Mouse (Mus musculus): ENCODE measurements around the gene Kdm2b. TPM values are rescaled to one million over a fixed set of nuclear protein-coding genes. Genes with fewer than 3 reads are reported as not detected.

The Kdm2b gene
- polyA plus RNA-seq, 1 experiment from 2014 or later: 31.7 TPM

- ATAC-seq (replicated peaks; ENCODE audit: low FRiP score, low TSS enrichment, low read depth): no peak
- no peak overlapping the region for H3K27ac ChIP-seq (ENCODE audit: low read depth)
- no peak for DNase-seq (ENCODE audit: low spot score)
- peaks cover 11% of the 10 kb centered on the region; the same call in 1 of the 2 replicates for H3K36me3 ChIP-seq (ENCODE audit: control insufficient read depth, insufficient read depth, low read length)
- no peak overlapping the region for H3K4me3 ChIP-seq (ENCODE audit: low read depth, low read length)
- H3K9me3 ChIP-seq (ENCODE audit: control insufficient read depth, low read length): no peaks in the 10 kb centered on the region
- 87% methylated on average over 6 of the region's 6 CpGs for WGBS
- H3K9ac ChIP-seq (ENCODE audit: low read length): no peak overlapping the region
- no peak overlapping the region for H3K4me2 ChIP-seq (ENCODE audit: low read length)
- H3K4me1 ChIP-seq (replicated peaks; ENCODE audit: control insufficient read depth, insufficient read depth, low read length): no peaks in the 10 kb centered on the region
- H3K27me3 ChIP-seq (replicated peaks; ENCODE audit: control insufficient read depth, insufficient read depth, low read length): no peaks in the 10 kb centered on the region
Observed at GRCm38 (mm10) chr5:122937031-122937430, 52.6 kb downstream of the Kdm2b start.

- H3K36me3 ChIP-seq (ENCODE audit: control insufficient read depth, insufficient read depth, low read length): peaks cover 11% of the 10 kb centered on the region; the same call in 1 of the 2 replicates
- no peak overlapping the region for H3K4me3 ChIP-seq (ENCODE audit: low read depth, low read length)
- no peaks in the 10 kb centered on the region for H3K9me3 ChIP-seq (ENCODE audit: control insufficient read depth, low read length)
- no peak overlapping the region for H3K4me2 ChIP-seq (ENCODE audit: low read length)
- no peaks in the 10 kb centered on the region for H3K4me1 ChIP-seq (replicated peaks; ENCODE audit: control insufficient read depth, insufficient read depth, low read length)
- 87% methylated on average over 4 of the region's 4 CpGs for WGBS
- no peak for DNase-seq (ENCODE audit: low spot score)
- no peak for ATAC-seq (replicated peaks; ENCODE audit: low FRiP score, low TSS enrichment, low read depth)
- H3K9ac ChIP-seq (ENCODE audit: low read length): no peak overlapping the region
- no peak overlapping the region for H3K27ac ChIP-seq (ENCODE audit: low read depth)
- no peaks in the 10 kb centered on the region for H3K27me3 ChIP-seq (replicated peaks; ENCODE audit: control insufficient read depth, insufficient read depth, low read length)
Observed at GRCm38 (mm10) chr5:122935810-122936209, 53.8 kb downstream of the Kdm2b start.

DNA sequence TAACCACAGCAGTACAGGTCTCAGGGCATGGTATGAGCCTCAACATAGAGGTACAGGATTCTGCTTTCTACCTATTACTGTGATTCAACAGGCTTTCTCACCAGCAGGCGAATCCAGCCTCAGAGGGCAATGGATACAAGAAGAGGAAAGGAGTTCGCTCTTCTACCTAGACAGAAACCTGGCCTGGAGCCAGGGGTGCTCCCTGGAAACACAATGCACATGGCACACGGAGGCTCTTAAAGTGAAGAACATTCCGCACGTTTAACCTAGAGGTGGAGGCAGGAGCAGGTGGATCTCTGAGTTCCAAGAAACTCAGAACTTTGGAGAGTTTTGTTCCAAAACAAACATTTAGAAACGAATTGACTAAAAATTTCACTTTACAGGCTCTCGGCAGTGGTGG is 58.6 kb downstream of the Kdm2b start:
- ATAC-seq (replicated peaks; ENCODE audit: low FRiP score, low TSS enrichment, low read depth): no peak
- DNase-seq (ENCODE audit: low spot score): no peak
- no peaks in the 10 kb centered on the region for H3K27me3 ChIP-seq (replicated peaks; ENCODE audit: control insufficient read depth, insufficient read depth, low read length)
- 73% methylated on average over 7 of the region's 7 CpGs for WGBS
- H3K9me3 ChIP-seq (ENCODE audit: control insufficient read depth, low read length): no peaks in the 10 kb centered on the region
- H3K4me1 ChIP-seq (replicated peaks; ENCODE audit: control insufficient read depth, insufficient read depth, low read length): 0 out of 2 replicates have a peak, but pooled peaks cover under 1% of the 10 kb centered on the region
- H3K4me3 ChIP-seq (ENCODE audit: low read depth, low read length): no peak overlapping the region
- no peak overlapping the region for H3K27ac ChIP-seq (ENCODE audit: low read depth)
- H3K36me3 ChIP-seq (ENCODE audit: control insufficient read depth, insufficient read depth, low read length): peaks cover 7% of the 10 kb centered on the region; the same call in 1 of the 2 replicates
- no peak overlapping the region for H3K4me2 ChIP-seq (ENCODE audit: low read length)
- H3K9ac ChIP-seq (ENCODE audit: low read length): no peak overlapping the region

DNA sequence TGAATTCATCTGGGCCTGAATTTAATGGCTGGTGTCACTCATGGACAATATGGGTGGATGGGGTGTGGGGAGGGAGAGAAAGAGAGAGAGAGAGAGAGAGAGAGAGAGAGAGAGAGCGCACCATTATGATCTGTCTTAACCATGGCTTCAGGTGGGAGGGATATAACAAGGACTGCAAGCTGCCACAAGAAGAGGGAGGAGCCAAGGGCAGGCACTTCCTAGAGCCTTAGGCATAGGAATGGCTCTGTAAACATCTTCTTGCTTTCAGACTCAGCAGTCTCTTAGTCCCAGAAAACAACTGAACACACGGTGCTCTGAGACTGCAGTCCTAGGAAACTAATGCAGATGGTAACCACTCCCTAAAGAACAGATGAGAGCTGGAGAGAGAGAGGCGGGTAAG is 61.3 kb downstream of the Kdm2b start:
- H3K4me3 ChIP-seq (ENCODE audit: low read depth, low read length): no peak overlapping the region
- no peak overlapping the region for H3K4me2 ChIP-seq (ENCODE audit: low read length)
- no peaks in the 10 kb centered on the region for H3K27me3 ChIP-seq (replicated peaks; ENCODE audit: control insufficient read depth, insufficient read depth, low read length)
- ATAC-seq (replicated peaks; ENCODE audit: low FRiP score, low TSS enrichment, low read depth): no peak
- no peak overlapping the region for H3K27ac ChIP-seq (ENCODE audit: low read depth)
- 60% methylated on average over 3 of the region's 3 CpGs for WGBS
- H3K4me1 ChIP-seq (replicated peaks; ENCODE audit: control insufficient read depth, insufficient read depth, low read length): 0 out of 2 replicates have a peak, but pooled peaks cover 4% of the 10 kb centered on the region
- no peaks in the 10 kb centered on the region for H3K9me3 ChIP-seq (ENCODE audit: control insufficient read depth, low read length)
- peaks cover 7% of the 10 kb centered on the region; the same call in 1 of the 2 replicates for H3K36me3 ChIP-seq (ENCODE audit: control insufficient read depth, insufficient read depth, low read length)
- DNase-seq (ENCODE audit: low spot score): no peak
- H3K9ac ChIP-seq (ENCODE audit: low read length): no peak overlapping the region

DNA sequence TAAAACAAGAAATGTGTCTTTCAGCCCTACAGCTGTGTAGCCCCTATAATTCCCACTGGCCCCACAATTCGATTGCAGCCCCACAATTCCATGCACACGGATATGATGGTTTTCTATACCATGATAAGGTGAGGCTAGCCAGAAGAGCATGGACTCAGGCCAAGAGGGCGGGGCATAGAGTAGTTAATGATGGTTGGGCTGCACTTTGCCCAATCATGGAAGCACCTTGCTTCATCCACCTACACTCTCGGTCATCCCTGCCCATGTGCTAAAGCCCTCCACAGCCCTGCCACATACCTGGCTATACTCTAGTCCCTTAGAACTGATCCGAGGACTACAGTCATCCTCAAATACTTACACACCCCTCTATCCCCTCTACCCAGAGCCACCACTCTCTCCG is 61.9 kb downstream of the Kdm2b start:
- H3K4me3 ChIP-seq (ENCODE audit: low read depth, low read length): no peak overlapping the region
- no peak overlapping the region for H3K9ac ChIP-seq (ENCODE audit: low read length)
- no peaks in the 10 kb centered on the region for H3K9me3 ChIP-seq (ENCODE audit: control insufficient read depth, low read length)
- 0 out of 2 replicates have a peak, but pooled peaks cover 4% of the 10 kb centered on the region for H3K4me1 ChIP-seq (replicated peaks; ENCODE audit: control insufficient read depth, insufficient read depth, low read length)
- no peak overlapping the region for H3K27ac ChIP-seq (ENCODE audit: low read depth)
- 77% methylated on average over 6 of the region's 6 CpGs for WGBS
- ATAC-seq (replicated peaks; ENCODE audit: low FRiP score, low TSS enrichment, low read depth): no peak
- no peak for DNase-seq (ENCODE audit: low spot score)
- no peaks in the 10 kb centered on the region for H3K27me3 ChIP-seq (replicated peaks; ENCODE audit: control insufficient read depth, insufficient read depth, low read length)
- no peak overlapping the region for H3K4me2 ChIP-seq (ENCODE audit: low read length)
- peaks cover 6% of the 10 kb centered on the region; the same call in 1 of the 2 replicates for H3K36me3 ChIP-seq (ENCODE audit: control insufficient read depth, insufficient read depth, low read length)

GRCm38 (mm10) chr5:122927092-122927491 is 62.5 kb downstream of the Kdm2b start:
- no peak for DNase-seq (ENCODE audit: low spot score)
- 90% methylated on average over 8 of the region's 8 CpGs for WGBS
- Histone ChIP-seq H3K27ac (ENCODE audit: low read depth) (no peak overlapping the region), H3K4me2 (ENCODE audit: low read length) (no peak overlapping the region), H3K4me1 (replicated peaks; ENCODE audit: control insufficient read depth, insufficient read depth, low read length) (0 out of 2 replicates have a peak, but pooled peaks cover 4% of the 10 kb centered on the region), H3K9ac (ENCODE audit: low read length) (no peak overlapping the region), H3K27me3 (replicated peaks; ENCODE audit: control insufficient read depth, insufficient read depth, low read length) (no peaks in the 10 kb centered on the region), H3K9me3 (ENCODE audit: control insufficient read depth, low read length) (no peaks in the 10 kb centered on the region), H3K4me3 (ENCODE audit: low read depth, low read length) (no peak overlapping the region), H3K36me3 (ENCODE audit: control insufficient read depth, insufficient read depth, low read length) (no peaks in the 10 kb centered on the region; the same call in 1 of the 2 replicates)
- ATAC-seq (replicated peaks; ENCODE audit: low FRiP score, low TSS enrichment, low read depth): no peak

DNA sequence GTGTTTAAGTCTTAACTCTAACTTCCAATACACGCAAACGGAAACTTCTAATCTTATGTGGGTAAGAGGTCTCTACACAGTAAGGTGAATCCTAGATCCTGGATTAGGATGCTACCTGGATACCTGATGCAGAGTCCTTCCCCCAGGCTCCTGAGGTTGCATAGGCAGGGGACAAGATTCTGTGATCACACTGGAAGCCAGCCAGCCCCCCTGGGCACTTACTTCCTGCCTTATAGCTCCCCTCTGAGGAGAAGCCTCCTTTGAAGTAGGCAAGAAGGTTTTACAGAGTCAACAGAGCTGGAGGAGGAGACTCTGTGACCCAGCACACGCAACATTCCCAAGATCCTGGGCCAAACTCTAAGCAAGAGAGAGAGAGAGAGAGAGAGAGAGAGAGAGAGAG is 63.3 kb downstream of the Kdm2b start:
- Histone ChIP-seq H3K4me2 (ENCODE audit: low read length) (no peak overlapping the region), H3K9me3 (ENCODE audit: control insufficient read depth, low read length) (no peaks in the 10 kb centered on the region), H3K4me3 (ENCODE audit: low read depth, low read length) (no peak overlapping the region), H3K27me3 (replicated peaks; ENCODE audit: control insufficient read depth, insufficient read depth, low read length) (no peaks in the 10 kb centered on the region), H3K36me3 (ENCODE audit: control insufficient read depth, insufficient read depth, low read length) (no peaks in the 10 kb centered on the region), H3K4me1 (replicated peaks; ENCODE audit: control insufficient read depth, insufficient read depth, low read length) (0 out of 2 replicates have a peak, but pooled peaks cover 4% of the 10 kb centered on the region), H3K9ac (ENCODE audit: low read length) (no peak overlapping the region), H3K27ac (ENCODE audit: low read depth) (no peak overlapping the region)
- 66% methylated on average over 3 of the region's 3 CpGs for WGBS
- ATAC-seq (replicated peaks; ENCODE audit: low FRiP score, low TSS enrichment, low read depth) (no peak), DNase-seq (ENCODE audit: low spot score) (no peak)

DNA sequence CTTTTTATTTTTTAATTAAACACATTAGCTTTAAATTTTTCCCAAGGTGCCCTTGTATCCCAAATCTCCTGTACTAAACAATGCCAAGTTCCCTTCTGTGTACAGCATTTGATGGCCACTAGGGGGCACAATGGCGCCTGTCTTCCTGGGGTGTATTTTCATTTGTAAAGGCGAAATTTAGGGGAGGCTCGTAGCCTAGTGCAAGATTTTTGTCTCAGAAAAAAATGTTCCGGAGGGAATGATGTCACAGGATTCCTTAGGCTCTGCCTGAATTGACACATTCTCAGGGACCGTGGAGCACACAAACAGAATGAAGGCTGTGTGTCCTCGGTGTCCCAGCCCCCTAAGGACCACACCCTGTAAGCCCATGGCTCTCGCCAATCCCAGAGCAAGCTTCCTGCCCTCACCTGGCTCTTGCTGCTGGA is 64.1 kb downstream of the Kdm2b start:
- DNase-seq (ENCODE audit: low spot score) (peak; percentile 75), ATAC-seq (replicated peaks; ENCODE audit: low FRiP score, low TSS enrichment, low read depth) (0 out of 2 replicates have a peak, but pooled peaks have one; percentile 55)
- Histone ChIP-seq H3K36me3 (ENCODE audit: control insufficient read depth, insufficient read depth, low read length) (no peaks in the 10 kb centered on the region), H3K9me3 (ENCODE audit: control insufficient read depth, low read length) (no peaks in the 10 kb centered on the region), H3K4me3 (ENCODE audit: low read depth, low read length) (no peak overlapping the region), H3K4me2 (ENCODE audit: low read length) (0 out of 2 replicates have a peak overlapping the region, but pooled peaks have one; percentile 16), H3K27me3 (replicated peaks; ENCODE audit: control insufficient read depth, insufficient read depth, low read length) (no peaks in the 10 kb centered on the region), H3K27ac (ENCODE audit: low read depth) (no peak overlapping the region), H3K4me1 (replicated peaks; ENCODE audit: control insufficient read depth, insufficient read depth, low read length) (0 out of 2 replicates have a peak, but pooled peaks cover 4% of the 10 kb centered on the region), H3K9ac (ENCODE audit: low read length) (no peak overlapping the region)
- 29% methylated on average over 7 of the region's 7 CpGs for WGBS

GRCm38 (mm10) chr5:122923871-122924465 is 65.7 kb downstream of the Kdm2b start:
- H3K27me3 ChIP-seq (replicated peaks; ENCODE audit: control insufficient read depth, insufficient read depth, low read length): no peaks in the 10 kb centered on the region
- H3K27ac ChIP-seq (ENCODE audit: low read depth): no peak overlapping the region
- H3K4me1 ChIP-seq (replicated peaks; ENCODE audit: control insufficient read depth, insufficient read depth, low read length): 0 out of 2 replicates have a peak, but pooled peaks cover 4% of the 10 kb centered on the region
- no peak overlapping the region for H3K4me2 ChIP-seq (ENCODE audit: low read length)
- no peak overlapping the region for H3K4me3 ChIP-seq (ENCODE audit: low read depth, low read length)
- no peak for DNase-seq (ENCODE audit: low spot score)
- ATAC-seq (replicated peaks; ENCODE audit: low FRiP score, low TSS enrichment, low read depth): no peak
- no peak overlapping the region for H3K9ac ChIP-seq (ENCODE audit: low read length)
- 91% methylated on average over 10 of the region's 10 CpGs for WGBS
- no peaks in the 10 kb centered on the region for H3K9me3 ChIP-seq (ENCODE audit: control insufficient read depth, low read length)
- H3K36me3 ChIP-seq (ENCODE audit: control insufficient read depth, insufficient read depth, low read length): no peaks in the 10 kb centered on the region

Data from intestine, embryonic 14.5 days (tissue).